Mouse (Mus musculus) hindbrain, embryonic 14.5 days (tissue): ENCODE results near the gene Sdhc. TPM values are rescaled to one million over a fixed set of nuclear protein-coding genes. Genes with fewer than 3 reads are reported as not detected.
"Not testable (repeated sequence)": the region's sequence is repeated elsewhere in the genome, so short reads cannot be mapped to it uniquely, and the experiment has no call there.

Experiments used
- ATAC-seq: fragments of 200-750 bp; cut with Nextera tagmentation; 2 replicates; pipeline ENCODE4 v1.8.0; 2017; ENCODE audit warnings: moderate number of reproducible peaks, mild to moderate bottlenecking, moderate TSS enrichment, moderate library complexity; ENCODE audit not compliant: low FRiP score
- DNase-seq: peaks from one replicate; pipeline ENCODE4 v3.0.0-alpha.2; 2015; ENCODE audit warnings: low spot score
- H3K27ac ChIP-seq: fragments of 300-500 bp; sonication (generic); 2 replicates; pipeline ENCODE4 v1.5.1; 2014; ENCODE audit warnings: mild to moderate bottlenecking, moderate library complexity
- H3K27me3 ChIP-seq: fragments of 300-500 bp; sonication (generic); 2 replicates; pipeline ENCODE4 v1.6.1; 2014; ENCODE audit warnings: mild to moderate bottlenecking, low read length, mixed read lengths; ENCODE audit not compliant: control insufficient read depth, insufficient read depth
- H3K36me3 ChIP-seq: fragments of 300-500 bp; sonication (generic); replicated peaks from 2 replicates; pipeline ENCODE4 v1.6.1; 2014; ENCODE audit not compliant: control insufficient read depth, insufficient read depth
- H3K4me1 ChIP-seq: fragments of 300-500 bp; sonication (generic); replicated peaks from 2 replicates; pipeline ENCODE4 v1.6.1; 2014; ENCODE audit warnings: antibody characterized with exemption, low read length, mixed read lengths; ENCODE audit not compliant: control insufficient read depth, insufficient read depth
- H3K4me2 ChIP-seq: fragments of 300-500 bp; sonication (generic); replicated peaks from 2 replicates; pipeline ENCODE4 v1.6.1; 2014; ENCODE audit warnings: mild to moderate bottlenecking, moderate library complexity
- H3K4me3 ChIP-seq: fragments of 300-500 bp; sonication (generic); replicated peaks from 2 replicates; pipeline ENCODE4 v1.5.1; 2014; ENCODE audit warnings: mild to moderate bottlenecking, low read length
- H3K9ac ChIP-seq: fragments of 300-500 bp; sonication (generic); 2 replicates; pipeline ENCODE4 v1.6.1; 2014
- H3K9me3 ChIP-seq: fragments of 300-500 bp; sonication (generic); 2 replicates; pipeline ENCODE4 v1.6.1; 2016; ENCODE audit warnings: low read length; ENCODE audit not compliant: control insufficient read depth
- WGBS: fragments of 180-500 bp; shearing (Covaris S2); extraction: QIAGEN DNeasy Blood & Tissue Kit; methylation state at CpG from one replicate; pipeline ENCODE4 v1.1.7; 2014; 5-methylcytosine and 5-hydroxymethylcytosine counted together
- microRNA-seq: library from miRNA; unstranded; fragments of <30 nt; microRNA quantifications from one replicate; pipeline ENCODE4, GENCODE M21; 2016
- polyA plus RNA-seq: library from polyadenylated mRNA; unstranded; fragments of >200 nt; fragmentation: Nextera tagmentation; extraction: Ambion mirVana; gene quantifications from 2 replicates; pipeline ENCODE4 v1.2.1, GENCODE M21; 2014

The Sdhc gene
- polyA plus RNA-seq, 1 experiment from 2014 or later = 314 TPM

- not testable (repeated sequence) for H3K9me3 ChIP-seq, H3K4me2 ChIP-seq, H3K4me3 ChIP-seq, H3K4me1 ChIP-seq, H3K36me3 ChIP-seq, DNase-seq, H3K9ac ChIP-seq, H3K27ac ChIP-seq
- peaks cover 16% of the 10 kb centered on the region for H3K27me3 ChIP-seq
- ATAC-seq = peak; percentile 19
- WGBS = no CpG with 5 or more reads among the region's 43 CpGs
Measured at GRCm38 (mm10) chr1:171079825-171080224, 70.6 kb downstream of the Sdhc start.

GRCm38 (mm10) chr1:171079345-171079744, 71.1 kb downstream of the Sdhc start:
- H3K9ac ChIP-seq, H3K4me1 ChIP-seq, H3K4me3 ChIP-seq, H3K9me3 ChIP-seq, H3K4me2 ChIP-seq, DNase-seq, H3K36me3 ChIP-seq, H3K27ac ChIP-seq: not testable (repeated sequence)
- H3K27me3 ChIP-seq = peaks cover 17% of the 10 kb centered on the region
- 0% methylated on average over 1 of the region's 35 CpGs for WGBS
- peak; percentile 18; the same call in 1 of the 2 replicates for ATAC-seq

DNA sequence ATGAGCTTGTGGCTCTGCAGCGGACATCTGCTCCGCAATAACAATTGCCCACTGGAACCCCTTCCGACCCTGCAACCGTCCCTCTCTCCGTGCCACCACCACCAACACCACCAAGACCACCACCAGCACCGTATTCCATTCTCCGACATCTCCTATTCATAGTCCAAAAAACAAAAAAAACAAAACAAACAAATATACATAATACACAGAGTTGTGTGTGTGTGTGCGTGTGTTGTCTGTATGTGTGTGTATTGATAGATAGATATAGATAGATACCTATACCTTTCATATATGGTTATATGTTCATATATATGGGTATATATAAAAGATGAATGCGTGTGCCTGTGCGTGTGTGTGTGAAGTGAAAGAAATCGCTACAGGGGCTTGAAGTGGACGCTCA, 72.0 kb downstream of the Sdhc start:
- H3K4me3 ChIP-seq, H3K27ac ChIP-seq, H3K36me3 ChIP-seq, ATAC-seq, H3K4me1 ChIP-seq, H3K9me3 ChIP-seq, H3K9ac ChIP-seq: not testable (repeated sequence)
- WGBS = 22% methylated on average over 12 of the region's 12 CpGs
- Histone ChIP-seq H3K27me3 (peaks cover 24% of the 10 kb centered on the region), H3K4me2 (peak overlapping the region; percentile 42)
- peak; percentile 28 for DNase-seq

DNA sequence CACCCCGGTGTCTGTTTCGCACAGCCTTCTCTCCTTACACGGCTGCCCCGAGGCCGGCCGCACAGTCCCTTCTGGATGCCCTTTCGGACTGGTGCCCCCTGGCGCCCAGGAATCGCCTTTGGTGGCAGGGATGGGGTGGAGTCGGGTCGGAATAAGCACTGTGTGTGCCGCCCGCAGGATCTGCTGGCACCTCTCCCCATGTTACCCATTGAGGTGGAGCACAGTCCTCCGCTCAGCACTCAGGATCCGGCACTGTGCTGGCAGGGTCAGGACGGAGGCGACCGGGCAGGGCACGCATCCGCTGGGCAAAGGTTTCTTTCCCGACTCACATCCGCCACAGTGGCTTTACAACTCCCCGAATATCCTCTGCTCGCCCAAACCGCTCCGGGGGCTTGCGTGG, 72.4 kb downstream of the Sdhc start:
- not testable (repeated sequence) for DNase-seq, H3K9ac ChIP-seq, H3K9me3 ChIP-seq, H3K4me3 ChIP-seq, H3K4me1 ChIP-seq, H3K36me3 ChIP-seq, H3K27ac ChIP-seq
- 3% methylated on average over 17 of the region's 27 CpGs for WGBS
- Histone ChIP-seq H3K4me2 (peak overlapping the region; percentile 42), H3K27me3 (peaks cover 24% of the 10 kb centered on the region)
- peak; percentile 18; the same call in 1 of the 2 replicates for ATAC-seq

DNA sequence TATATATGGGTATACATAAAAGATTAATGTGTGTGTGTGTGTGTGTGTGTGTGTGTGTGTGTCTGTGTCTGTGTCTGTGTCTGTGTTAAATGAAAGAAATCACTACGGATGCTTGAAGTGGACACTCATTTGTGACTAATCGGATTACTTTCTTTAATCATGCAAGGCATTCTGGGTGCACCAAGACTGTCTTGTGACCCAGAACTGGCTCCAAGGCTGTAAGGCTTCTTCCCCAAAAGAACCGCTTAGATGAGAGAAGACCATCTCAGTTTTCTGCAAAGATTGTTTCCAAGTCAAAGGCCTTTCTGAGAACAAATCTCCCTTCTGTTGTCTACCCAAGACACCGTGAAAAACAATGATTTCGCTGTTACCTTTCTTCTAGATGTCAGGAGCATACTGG, 73.2 kb downstream of the Sdhc start:
- H3K36me3 ChIP-seq, H3K9ac ChIP-seq, H3K27ac ChIP-seq, H3K4me3 ChIP-seq, H3K4me2 ChIP-seq, H3K4me1 ChIP-seq, DNase-seq, ATAC-seq, H3K9me3 ChIP-seq: not testable (repeated sequence)
- WGBS = 43% methylated on average over 5 of the region's 5 CpGs
- H3K27me3 ChIP-seq = peaks cover 24% of the 10 kb centered on the region

Small RNA genes within 50 kb of the gene (microRNA-seq; reads per million reads assigned to microRNA genes)
- gene Gm27844 = not detected

Other genes starting within 250 kb of the Sdhc start
- gene Fcrlb, start 237.7 kb downstream of the Sdhc start, polyA plus RNA-seq = 0.75 and 1.1 TPM in 2 replicates
- gene Fcrla, start 223.0 kb downstream of the Sdhc start, polyA plus RNA-seq = not detected in 2 replicates
- gene Fcgr2b, start 174.1 kb downstream of the Sdhc start, polyA plus RNA-seq = 1.2 and 1.8 TPM in 2 replicates
- 0.33 and 0.56 TPM in 2 replicates for gene Fcgr4, start 131.7 kb downstream of the Sdhc start, polyA plus RNA-seq
- 9.6 and 11.6 TPM in 2 replicates for gene Fcgr3, start 85.7 kb downstream of the Sdhc start, polyA plus RNA-seq
- 11.7 and 20.3 TPM in 2 replicates for gene Cfap126, start 36.7 kb downstream of the Sdhc start, polyA plus RNA-seq
- gene Mpz, start 108 bp upstream of the Sdhc start, polyA plus RNA-seq = 3.5 and 4.8 TPM in 2 replicates
- 37.2 and 55.1 TPM in 2 replicates for gene Pcp4l1, start 45.7 kb upstream of the Sdhc start, polyA plus RNA-seq
- 0.21 and 0.50 TPM in 2 replicates for gene Nr1i3, start 63.4 kb upstream of the Sdhc start, polyA plus RNA-seq
- gene Tomm40l, start 71.9 kb upstream of the Sdhc start, polyA plus RNA-seq = 41.2 and 47.0 TPM in 2 replicates
- gene Apoa2, start 74.5 kb upstream of the Sdhc start, polyA plus RNA-seq = 5.6 and 7.0 TPM in 2 replicates
- gene Fcer1g, start 83.8 kb upstream of the Sdhc start, polyA plus RNA-seq = 25.2 and 30.1 TPM in 2 replicates
- 3.0 and 3.7 TPM in 2 replicates for gene Adamts4, start 99.8 kb upstream of the Sdhc start, polyA plus RNA-seq
- gene Ndufs2, start 100.8 kb upstream of the Sdhc start, polyA plus RNA-seq = 218 and 247 TPM in 2 replicates
- gene B4galt3, start 119.7 kb upstream of the Sdhc start, polyA plus RNA-seq = 86.5 and 88.6 TPM in 2 replicates
- gene Ppox, start 130.6 kb upstream of the Sdhc start, polyA plus RNA-seq = 43.5 and 44.6 TPM in 2 replicates
- 80.1 and 85.8 TPM in 2 replicates for gene Usp21, start 137.4 kb upstream of the Sdhc start, polyA plus RNA-seq
- gene Ufc1, start 144.4 kb upstream of the Sdhc start, polyA plus RNA-seq = 116 and 131 TPM in 2 replicates
- 45.9 and 49.9 TPM in 2 replicates for gene Dedd, start 178.5 kb upstream of the Sdhc start, polyA plus RNA-seq
- gene Nit1, start 195.0 kb upstream of the Sdhc start, polyA plus RNA-seq = 36.6 and 37.8 TPM in 2 replicates
- gene Pfdn2, start 195.1 kb upstream of the Sdhc start, polyA plus RNA-seq = 60.3 and 66.1 TPM in 2 replicates
- 2.6 and 3.9 TPM in 2 replicates for gene Klhdc9, start 210.2 kb upstream of the Sdhc start, polyA plus RNA-seq
- gene Nectin4, start 219.5 kb upstream of the Sdhc start, polyA plus RNA-seq = 2.3 TPM in 2 replicates
- 0.31 and 0.71 TPM in 2 replicates for gene Arhgap30, start 238.4 kb upstream of the Sdhc start, polyA plus RNA-seq